Mouse (Mus musculus) erythroid progenitor cell, adult 5-6 weeks (primary cell): ENCODE results near the gene Fndc7. TPM values are rescaled to one million over a fixed set of nuclear protein-coding genes. Genes with fewer than 3 reads are reported as not detected.
A peak's percentile ranks its signal among the peaks of the same experiment; 100 is the strongest.

Experiments used
- ATAC-seq: replicated peaks from 2 replicates; pipeline ENCODE4 v1.8.0; 2016; ENCODE audit warnings: moderate number of reproducible peaks, mild to moderate bottlenecking, moderate TSS enrichment, inconsistent platforms; ENCODE audit not compliant: poor library complexity, low FRiP score, severe bottlenecking
- total RNA-seq, 2 experiments: library from RNA; stranded (forward) in 1 of 2; stranded (reverse) in 1 of 2; fragments of 150-400 nt in 1 of 2; fragments of 186-747, 209-891 nt in 1 of 2; gene quantifications; 2 replicates each; pipeline versions ENCODE4 v1.2.3 to v1.2.4; 2015 to 2017; ENCODE audit warnings: low replicate concordance in 2 of 2

Gene Fndc7
- total RNA-seq (2015; ENCODE audit: low replicate concordance) (not detected in 2 replicates), total RNA-seq (2017; ENCODE audit: low replicate concordance) (not detected in 2 replicates)

GRCm38 (mm10) chr3:108889908-108890307 is at the start of gene Fndc7:
TSS of gene Fndc7 (minus strand) at chr3:108890008.
- no peak for ATAC-seq

GRCm38 (mm10) chr3:108939573-108939972 is 49.8 kb upstream of the Fndc7 start, which contains the start of gene Henmt1:
TSS of gene Henmt1 (plus strand) at chr3:108939873.
- ATAC-seq: no peak

- ATAC-seq: no peak
These were observed 48.9 kb upstream of the Fndc7 start for GRCm38 (mm10) chr3:108938691-108939090.

DNA sequence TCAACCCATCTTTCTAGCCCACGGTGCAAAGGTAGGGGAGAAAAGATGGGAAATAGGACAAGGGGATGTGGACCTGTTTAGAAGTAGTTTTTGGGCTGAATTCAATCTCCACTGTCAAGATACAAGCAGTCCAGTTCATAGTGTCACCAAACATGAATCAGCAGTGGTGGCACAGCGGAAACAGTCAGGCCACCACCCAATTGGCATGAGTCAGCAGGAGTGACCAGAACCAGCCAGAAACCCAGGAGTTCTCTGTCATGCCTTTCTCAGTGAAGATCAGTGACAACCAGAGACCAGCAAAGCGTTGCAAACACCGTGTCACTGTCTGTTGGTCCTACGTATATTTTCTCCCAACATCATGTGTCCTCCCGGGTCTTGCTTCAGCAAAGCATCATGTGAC is 43.7 kb upstream of the Fndc7 start:
- ATAC-seq: no peak

DNA sequence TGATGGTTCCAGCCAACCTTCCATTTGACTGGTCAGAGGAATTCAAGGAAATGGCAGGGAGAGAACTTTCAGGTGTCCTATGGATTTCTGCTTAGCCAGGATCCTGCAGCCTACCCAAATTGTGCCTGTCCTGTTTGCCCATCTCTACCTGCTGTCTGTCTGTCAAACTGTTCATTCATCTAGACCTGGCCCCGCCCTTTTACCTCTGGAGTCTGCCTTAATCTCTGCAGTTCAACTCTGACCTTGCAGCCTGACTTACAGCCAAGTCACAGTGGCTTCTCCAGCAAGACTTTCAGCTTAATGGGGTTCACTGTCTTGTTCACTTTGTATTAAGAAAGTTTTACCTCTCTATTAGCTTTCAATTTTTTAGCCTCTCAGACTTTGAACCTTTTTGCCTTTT is 36.5 kb upstream of the Fndc7 start:
- no peak for ATAC-seq

- no peak for ATAC-seq
These were observed 35.9 kb upstream of the Fndc7 start for GRCm38 (mm10) chr3:108925677-108926076.

DNA sequence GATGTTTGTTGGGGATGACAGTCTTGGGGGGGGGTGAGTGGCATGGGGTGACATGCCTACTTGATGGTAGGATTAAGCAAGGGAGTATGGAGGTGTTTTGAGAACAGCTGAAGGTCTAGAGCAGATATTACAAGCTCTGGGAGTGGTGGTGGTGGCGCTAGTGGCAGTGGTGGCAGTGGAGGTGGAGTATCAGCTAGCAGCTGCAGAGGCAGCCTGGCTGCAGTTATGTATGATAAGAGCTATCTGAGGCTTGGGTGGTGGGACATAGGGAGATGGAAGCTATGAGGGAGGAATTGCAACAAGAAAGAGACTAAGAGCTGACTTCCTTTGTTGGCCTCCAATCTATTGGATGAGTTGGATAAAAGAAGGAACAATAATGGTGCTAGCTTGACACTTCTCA is 32.0 kb upstream of the Fndc7 start:
- ATAC-seq: peak; percentile 84

GRCm38 (mm10) chr3:108920442-108921070 is 30.7 kb upstream of the Fndc7 start:
- no peak for ATAC-seq

DNA sequence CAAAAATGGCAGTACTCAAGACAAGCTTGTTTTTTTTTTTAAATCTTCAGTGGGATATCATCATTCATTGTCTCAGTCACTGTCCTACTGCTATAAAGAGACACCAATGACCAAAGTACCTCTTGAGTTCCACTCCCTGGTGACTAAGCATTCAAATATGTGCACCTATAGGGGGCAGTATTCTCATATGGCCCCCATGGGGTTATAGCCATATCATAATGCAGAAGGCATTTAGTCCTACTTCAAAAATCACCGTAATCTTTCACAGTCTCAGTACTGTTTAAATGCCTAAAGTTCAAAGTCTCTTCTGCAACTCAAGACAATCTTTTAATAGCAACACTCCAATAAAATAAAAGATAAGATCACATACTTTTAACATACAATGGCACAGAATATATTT is 29.0 kb upstream of the Fndc7 start:
- no peak for ATAC-seq

- ATAC-seq: no peak
These were observed 28.2 kb upstream of the Fndc7 start for GRCm38 (mm10) chr3:108917986-108918385.

- ATAC-seq: no peak
These were observed 27.0 kb upstream of the Fndc7 start for GRCm38 (mm10) chr3:108916857-108917256.

DNA sequence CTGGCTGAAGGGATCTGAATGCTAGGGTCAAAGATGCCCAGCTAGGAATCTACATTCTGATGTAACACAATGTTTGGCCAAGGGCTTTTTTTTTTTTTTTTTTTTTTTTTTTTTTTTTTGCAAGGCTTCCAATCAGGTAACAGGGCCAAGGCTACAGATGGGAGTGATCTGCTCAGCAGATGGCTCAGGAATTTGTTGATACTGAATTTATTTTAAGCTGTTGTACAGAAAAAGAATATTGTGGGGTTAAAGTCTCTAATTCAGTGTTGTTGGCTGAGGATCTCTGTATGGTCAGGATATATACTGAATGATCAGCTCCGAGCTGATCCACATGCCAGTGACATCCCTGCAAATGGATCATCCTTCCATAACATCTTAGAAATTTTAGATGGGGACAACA is 26.2 kb upstream of the Fndc7 start:
- ATAC-seq: no peak

GRCm38 (mm10) chr3:108911548-108912413 is 22.0 kb upstream of the Fndc7 start, which contains the start of gene Prpf38b:
TSS of gene Prpf38b (minus strand) at chr3:108911727.
- ATAC-seq: peak; percentile 98

GRCm38 (mm10) chr3:108911081-108911547 is 21.3 kb upstream of the Fndc7 start:
- peak; percentile 68 for ATAC-seq

GRCm38 (mm10) chr3:108910303-108911080 is 20.7 kb upstream of the Fndc7 start:
- ATAC-seq: no peak

GRCm38 (mm10) chr3:108902934-108903333 is 13.1 kb upstream of the Fndc7 start:
- ATAC-seq: 0 out of 2 replicates have a peak, but pooled peaks have one; percentile 54

DNA sequence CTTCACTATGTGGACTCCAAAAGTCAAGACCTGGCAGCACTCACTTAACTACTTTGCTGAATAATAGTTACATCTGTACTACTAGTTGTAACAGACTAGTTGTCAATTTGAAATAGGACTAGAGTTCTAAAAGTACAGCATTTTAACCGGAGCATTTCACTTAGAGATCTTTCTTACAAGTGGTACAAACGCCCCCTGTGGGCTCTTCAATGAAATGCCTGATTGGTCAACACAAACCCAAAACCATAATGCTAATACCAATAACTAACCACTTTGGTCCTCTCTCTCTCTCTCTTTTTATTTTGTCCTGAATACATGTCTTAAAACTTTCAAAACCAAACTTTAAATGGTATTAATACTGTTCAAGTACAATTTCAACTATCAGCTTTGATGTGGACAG is 12.2 kb upstream of the Fndc7 start:
- ATAC-seq: no peak

DNA sequence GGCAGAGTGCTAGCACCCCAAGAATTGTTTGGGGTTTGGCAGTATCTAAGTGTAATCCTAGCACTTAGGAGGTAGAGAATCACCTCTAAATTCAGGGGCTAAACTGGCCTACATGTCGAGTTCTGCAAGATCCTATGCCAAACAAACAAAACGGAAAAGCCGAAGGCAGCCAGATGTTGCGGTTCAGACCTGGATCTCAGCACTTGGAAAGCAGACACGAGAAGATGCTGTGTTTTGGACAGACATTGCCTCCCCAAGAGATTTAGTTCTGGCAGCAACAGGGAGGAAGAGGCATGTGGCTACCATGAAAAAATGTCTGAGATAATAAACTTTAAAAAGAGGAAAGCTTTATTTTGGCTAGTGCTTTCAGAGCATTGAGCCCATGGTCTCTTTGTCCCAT is 10.9 kb upstream of the Fndc7 start:
- no peak for ATAC-seq

- no peak for ATAC-seq
These were observed 10.3 kb upstream of the Fndc7 start for GRCm38 (mm10) chr3:108900147-108900546.

- ATAC-seq: no peak
These were observed 8.8 kb upstream of the Fndc7 start for GRCm38 (mm10) chr3:108898640-108899039.
